Mouse (Mus musculus): ENCODE results near the gene 1700001O22Rik. TPM values are rescaled to one million over a fixed set of nuclear protein-coding genes. Genes with fewer than 3 reads are reported as not detected.
A peak's percentile ranks its signal among the peaks of the same experiment; 100 is the strongest.

The 1700001O22Rik gene
- 10 to 100 TPM in 1 of 2 experiments, under 1 TPM in 1; 0.33 to 22.0 TPM for total RNA-seq (2021)
- long read RNA-seq, experiment 1, result 0 reads
- long read RNA-seq, experiment 2, transcript 1700001O22Rik-201 (7 exons, 1,672 nt), result major isoform, 15 of 22 reads
- long read RNA-seq, experiment 2, partial matches to known transcripts, result 3 of 22 reads
- long read RNA-seq, experiment 2, other reads (novel, unspliced or antisense), result 4 of 22 reads

GRCm38 (mm10) chr2:30803604-30804003 is at the start of gene 1700001O22Rik:
1700001O22Rik (minus strand) TSS chr2:30803661.
- intact Hi-C loops (cut with DNase I), result no loop called here
- no peak for DNase-seq
- TF ChIP-seq CTCF (IDR thresholded peaks at IDR 0.05), result no peak
- Histone ChIP-seq H3K4me3 (no peak within 1 kb of the TSS), H3K27ac (no peak within 1 kb of the TSS)

GRCm38 (mm10) chr2:30852771-30853313 is 49.4 kb upstream of the 1700001O22Rik start:
- Histone ChIP-seq H3K27ac (no peak overlapping the region), H3K4me3 (no peak overlapping the region)
- no peak for TF ChIP-seq CTCF (IDR thresholded peaks at IDR 0.05)
- DNase-seq, result peak; percentile 38
- intact Hi-C loops (cut with DNase I), result no loop called here

DNA sequence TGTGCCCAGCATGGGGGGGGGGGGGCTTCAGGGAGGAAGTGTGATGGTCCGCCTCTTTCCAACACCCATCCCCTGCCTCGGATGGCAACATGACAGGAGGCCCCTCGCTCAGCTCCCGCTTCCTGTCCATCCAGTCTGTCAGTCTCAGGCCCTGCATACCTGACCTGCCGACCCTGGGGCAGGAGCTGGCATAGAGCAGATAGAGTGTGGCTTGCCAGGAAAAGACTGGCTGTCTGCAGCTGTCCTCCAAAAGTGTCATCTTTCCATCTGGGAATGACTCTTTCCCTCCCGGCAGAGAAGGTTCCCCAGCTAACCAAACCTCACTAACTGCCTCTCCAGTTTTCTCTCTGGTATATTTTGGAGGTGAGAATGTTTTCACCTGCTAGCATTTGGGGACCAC is 47.1 kb upstream of the 1700001O22Rik start:
- peak overlapping the region; percentile 44; the same call in 1 of the 2 replicates for H3K27ac ChIP-seq
- intact Hi-C loops (cut with DNase I), result no loop called here
- peak; percentile 57 for DNase-seq
- no peak overlapping the region for H3K4me3 ChIP-seq
- TF ChIP-seq CTCF (IDR thresholded peaks at IDR 0.05), result no peak

- Histone ChIP-seq H3K4me3 (no peak overlapping the region), H3K27ac (no peak overlapping the region)
- DNase-seq, result no peak
- intact Hi-C loops (cut with DNase I), result no loop called here
- no peak for TF ChIP-seq CTCF (IDR thresholded peaks at IDR 0.05)
These were observed 44.7 kb upstream of the 1700001O22Rik start for GRCm38 (mm10) chr2:30848184-30848583.

DNA sequence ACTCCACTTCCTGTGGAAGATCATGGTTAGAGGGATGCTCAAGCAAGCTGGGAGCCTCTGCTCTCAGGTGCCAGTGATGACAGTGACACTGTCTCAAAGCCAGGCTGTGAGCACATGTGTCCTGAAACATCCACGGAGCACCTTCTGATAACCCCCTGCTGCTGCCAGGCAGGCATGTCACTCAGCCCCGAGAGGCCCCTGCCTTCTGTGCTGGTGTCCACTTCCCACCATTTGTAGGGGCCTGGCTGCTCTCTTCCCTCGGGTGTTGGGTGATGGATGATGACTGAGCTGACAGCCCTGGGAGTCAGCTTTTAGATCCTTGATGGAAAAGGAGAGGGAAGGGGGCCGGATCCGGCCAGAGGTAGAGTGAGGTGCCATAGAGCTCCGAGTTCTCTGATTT is 43.3 kb upstream of the 1700001O22Rik start:
- TF ChIP-seq CTCF (IDR thresholded peaks at IDR 0.05), result no peak
- intact Hi-C loops (cut with DNase I), result no loop called here
- H3K4me3 ChIP-seq, result peak overlapping the region; percentile 75
- no peak for DNase-seq
- H3K27ac ChIP-seq, result no peak overlapping the region

- H3K4me3 ChIP-seq, result peak overlapping the region; percentile 75
- no peak overlapping the region for H3K27ac ChIP-seq
- TF ChIP-seq CTCF (IDR thresholded peaks at IDR 0.05), result no peak
- intact Hi-C loops (cut with DNase I), result no loop called here
- DNase-seq, result no peak
These were observed 42.8 kb upstream of the 1700001O22Rik start for GRCm38 (mm10) chr2:30846236-30846635.

DNA sequence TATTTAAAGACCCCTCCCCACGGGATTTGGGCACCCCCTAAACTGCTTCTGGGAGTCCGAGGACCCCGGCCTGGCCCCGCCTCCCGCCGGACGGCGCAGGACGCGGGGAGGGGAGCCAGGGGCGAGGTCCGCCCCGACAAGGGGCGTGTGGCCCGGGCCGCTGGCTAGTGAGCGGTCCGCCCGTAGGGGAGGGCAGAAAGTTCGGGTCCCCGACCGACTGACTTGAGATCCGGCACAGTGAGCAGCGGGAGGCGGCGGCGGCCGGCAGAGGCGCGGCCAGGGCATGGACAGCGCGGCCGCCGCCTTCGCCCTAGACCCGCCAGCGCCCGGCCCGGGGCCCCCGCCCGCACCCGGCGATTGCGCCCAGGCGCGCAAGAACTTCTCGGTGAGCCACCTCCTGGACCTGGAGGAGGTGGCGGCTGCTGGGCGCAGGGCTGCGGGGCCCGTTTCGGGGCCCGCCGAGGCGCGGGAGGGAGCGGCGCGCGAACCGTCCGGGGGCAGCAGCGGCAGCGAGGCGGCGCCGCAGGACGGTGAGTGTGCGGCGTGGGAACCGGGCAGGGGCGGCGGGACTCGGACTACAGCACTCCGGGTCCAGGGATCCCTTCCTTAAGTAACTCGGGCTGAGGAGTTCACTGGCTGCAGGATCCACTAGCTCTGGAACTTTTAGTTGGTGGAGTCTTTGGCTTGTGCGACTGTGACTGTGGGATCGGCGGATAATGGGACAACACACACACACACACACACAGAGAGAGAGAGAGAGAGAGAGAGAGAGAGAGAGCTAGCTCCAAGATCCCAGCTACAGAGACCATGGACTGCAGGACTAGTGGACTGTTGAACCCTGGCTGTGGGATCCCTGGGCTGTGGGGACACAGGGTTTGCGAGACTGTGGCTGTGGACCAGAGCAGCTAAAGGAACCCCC is 42.0 kb upstream of the 1700001O22Rik start:
- H3K27ac ChIP-seq, result peak overlapping the region; percentile 63
- peak; percentile 70 for DNase-seq
- intact Hi-C loops (cut with DNase I), result no loop called here

GRCm38 (mm10) chr2:30842615-30843014 is 39.2 kb upstream of the 1700001O22Rik start:
- H3K27ac ChIP-seq, result no peak overlapping the region

More for the DNA sequence above, 42.0 kb upstream of the 1700001O22Rik start:
- peak; percentile 35 for TF ChIP-seq CTCF (IDR thresholded peaks at IDR 0.05)
- H3K4me3 ChIP-seq, result peak overlapping the region; percentile 75

DNA sequence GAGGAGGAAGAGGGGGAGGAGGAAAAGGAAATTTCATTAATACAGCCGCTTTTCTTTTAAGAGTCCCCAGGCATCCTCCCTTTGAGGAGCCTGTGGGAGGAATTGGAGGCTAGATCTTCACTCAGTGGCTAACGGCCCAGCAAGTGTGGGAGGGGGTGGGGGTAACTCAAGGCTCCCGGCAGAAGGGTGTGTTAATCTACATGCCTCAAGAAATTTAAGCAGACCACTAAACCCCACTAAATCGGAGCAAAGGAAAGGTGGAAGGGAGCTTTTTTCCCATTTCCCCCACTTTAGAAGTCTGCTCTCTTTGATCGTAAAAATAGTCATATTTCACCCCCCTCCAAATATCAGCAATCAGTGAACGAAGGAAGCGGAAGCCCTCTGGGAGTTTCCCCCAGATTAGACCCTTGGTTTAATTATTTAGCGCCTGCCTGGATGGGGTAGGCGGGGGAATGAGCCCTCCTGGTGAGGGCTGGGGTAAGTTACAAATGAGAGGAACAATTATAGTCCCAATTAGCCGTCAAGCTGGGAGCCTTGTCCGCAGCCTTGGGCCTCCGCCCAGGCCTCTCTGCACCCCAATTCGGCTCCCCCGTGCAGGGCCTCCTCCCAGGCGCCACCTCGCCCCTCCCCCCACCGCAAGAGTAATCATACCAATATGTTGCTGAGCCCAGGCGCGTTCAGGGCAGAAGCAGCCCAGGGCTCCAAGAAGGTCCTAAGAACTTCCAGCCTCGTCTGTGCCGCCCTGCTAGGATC is 33.0 kb upstream of the 1700001O22Rik start:
- peak overlapping the region; percentile 28; the same call in 1 of the 2 replicates for H3K27ac ChIP-seq
- intact Hi-C loops (cut with DNase I), result no loop called here
- no peak for DNase-seq
- TF ChIP-seq CTCF (IDR thresholded peaks at IDR 0.05), result no peak
- H3K4me3 ChIP-seq, result no peak overlapping the region

More at GRCm38 (mm10) chr2:30842615-30843014, 39.2 kb upstream of the 1700001O22Rik start:
- DNase-seq, result no peak
- no peak for TF ChIP-seq CTCF (IDR thresholded peaks at IDR 0.05)
- H3K4me3 ChIP-seq, result no peak overlapping the region
- intact Hi-C loops (cut with DNase I), result no loop called here

GRCm38 (mm10) chr2:30834373-30835022 is 31.0 kb upstream of the 1700001O22Rik start, which contains the start of gene Prrx2:
Prrx2 (plus strand) TSS chr2:30834972.
- Histone ChIP-seq H3K27ac (peak within 1 kb of the TSS; percentile 66), H3K4me3 (no peak within 1 kb of the TSS)
- no peak for DNase-seq
- TF ChIP-seq CTCF (IDR thresholded peaks at IDR 0.05), result no peak
- intact Hi-C loops (cut with DNase I), result loop anchor here (5.0 kb wide), 1 partner anchor 98 kb away; no protein-coding TSS in a partner anchor

DNA sequence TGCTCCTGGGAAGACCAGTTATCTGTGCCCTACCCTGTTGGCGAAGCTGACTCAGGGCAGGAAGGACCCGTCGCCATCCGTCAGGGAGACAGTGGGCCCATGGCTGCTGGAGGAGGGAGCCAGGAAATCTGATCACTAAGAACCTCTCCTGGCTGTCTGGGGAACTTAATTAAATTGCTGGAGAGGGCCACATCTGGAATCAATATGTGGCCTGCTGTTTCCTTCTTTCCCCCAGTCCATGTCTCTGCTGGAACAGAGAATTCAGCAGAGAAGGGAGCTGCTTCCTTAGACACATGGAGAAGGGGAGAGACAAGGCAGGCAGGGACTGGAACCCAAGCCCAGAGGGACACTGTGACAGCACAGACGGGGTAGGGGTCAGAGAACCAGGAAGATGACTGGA is 30.2 kb upstream of the 1700001O22Rik start:
- DNase-seq, result peak; percentile 47
- TF ChIP-seq CTCF (IDR thresholded peaks at IDR 0.05), result no peak
- H3K27ac ChIP-seq, result peak overlapping the region; percentile 66
- no peak overlapping the region for H3K4me3 ChIP-seq
- intact Hi-C loops (cut with DNase I), result loop anchor here (5.0 kb wide), 1 partner anchor 99 kb away; no protein-coding TSS in a partner anchor

Data from gastrocnemius, adult 2 months (tissue).